Mouse (Mus musculus): ENCODE data around the gene Sorcs2. TPM values are rescaled to one million over a fixed set of nuclear protein-coding genes. Genes with fewer than 3 reads are reported as not detected.

Gene Sorcs2
- polyA plus RNA-seq, 1 experiment from 2014 or later = 16.9 TPM

DNA sequence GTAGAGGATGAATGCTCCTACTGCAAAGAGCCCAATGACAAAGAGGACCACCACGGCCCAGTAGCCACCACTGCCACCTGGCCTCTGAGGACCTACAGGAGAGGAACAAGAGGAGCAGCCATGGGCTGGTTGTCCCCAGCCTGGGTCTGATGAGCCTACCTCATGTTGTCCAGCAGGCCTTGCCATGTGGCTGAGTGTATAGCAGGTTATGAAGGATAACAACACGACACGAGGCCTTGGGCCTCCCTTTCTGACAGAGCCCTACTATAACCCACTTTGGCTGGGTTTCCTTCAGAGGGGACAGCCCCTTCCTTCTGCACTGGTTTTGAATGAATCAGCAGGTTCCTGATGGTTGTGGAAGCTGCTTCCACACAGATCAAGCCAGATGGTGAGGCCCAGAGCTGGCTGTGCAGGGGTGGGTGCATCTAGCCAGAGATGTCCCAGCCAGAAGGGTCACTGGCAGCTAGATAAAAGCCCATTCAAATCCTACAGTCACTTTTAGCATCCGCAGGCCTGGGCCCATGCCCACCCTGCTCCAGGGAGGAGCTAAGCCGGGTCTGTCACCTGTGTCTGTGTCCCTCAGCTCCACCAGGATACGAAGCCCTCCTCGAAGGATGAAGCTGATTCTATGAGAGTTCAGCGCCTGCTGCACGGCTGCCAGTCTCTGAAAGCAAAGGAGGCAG, 373.8 kb downstream of the Sorcs2 start:
- 82% methylated on average over 9 of the region's 9 CpGs for WGBS

GRCm38 (mm10) chr5:36022361-36022760, 375.6 kb downstream of the Sorcs2 start:
- Histone ChIP-seq H3K9me3 (no peaks in the 10 kb centered on the region), H3K4me1 (replicated peaks) (0 out of 2 replicates have a peak, but pooled peaks cover 4% of the 10 kb centered on the region), H3K9ac (replicated peaks) (no peak overlapping the region), H3K4me2 (no peak overlapping the region), H3K4me3 (replicated peaks) (no peak overlapping the region), H3K36me3 (peaks cover 25% of the 10 kb centered on the region), H3K27ac (no peak overlapping the region), H3K27me3 (no peaks in the 10 kb centered on the region)
- no peak for ATAC-seq (ENCODE audit: insufficient number of reproducible peaks, insufficient read depth, low FRiP score, low TSS enrichment, low read depth)
- WGBS = 71% methylated on average over 1 of the region's 1 CpGs

More for the DNA sequence above, 373.8 kb downstream of the Sorcs2 start:
- H3K27me3 ChIP-seq = no peaks in the 10 kb centered on the region
- peaks cover 15% of the 10 kb centered on the region for H3K36me3 ChIP-seq
- H3K4me1 ChIP-seq (replicated peaks) = 0 out of 2 replicates have a peak, but pooled peaks cover 9% of the 10 kb centered on the region
- H3K9me3 ChIP-seq = no peaks in the 10 kb centered on the region
- no peak overlapping the region for H3K27ac ChIP-seq
- H3K4me2 ChIP-seq = no peak overlapping the region
- ATAC-seq (ENCODE audit: insufficient number of reproducible peaks, insufficient read depth, low FRiP score, low TSS enrichment, low read depth) = no peak
- no peak overlapping the region for H3K9ac ChIP-seq (replicated peaks)
- no peak overlapping the region for H3K4me3 ChIP-seq (replicated peaks)

DNA sequence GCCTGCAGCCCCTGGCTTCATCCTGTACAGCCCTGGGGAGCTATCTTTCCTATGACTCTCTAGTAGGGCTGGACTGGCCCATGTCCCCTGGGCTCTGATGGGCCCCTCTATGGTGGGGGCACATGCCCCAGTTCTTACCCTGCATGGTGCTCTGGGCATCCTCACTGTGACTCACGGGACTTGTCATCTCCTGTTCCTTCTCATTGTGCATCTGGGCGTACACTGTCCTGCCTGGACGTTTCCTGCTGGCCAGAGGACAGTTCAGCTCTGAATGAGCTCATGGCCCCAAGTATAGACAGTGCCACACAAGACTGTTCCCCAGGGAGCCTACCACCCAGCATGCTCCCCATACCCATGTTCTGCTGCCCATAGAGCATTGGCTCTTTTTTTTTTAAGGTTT, 376.8 kb downstream of the Sorcs2 start:
- no peak for ATAC-seq (ENCODE audit: insufficient number of reproducible peaks, insufficient read depth, low FRiP score, low TSS enrichment, low read depth)
- no peak overlapping the region for H3K9ac ChIP-seq (replicated peaks)
- H3K27ac ChIP-seq = no peak overlapping the region

DNA sequence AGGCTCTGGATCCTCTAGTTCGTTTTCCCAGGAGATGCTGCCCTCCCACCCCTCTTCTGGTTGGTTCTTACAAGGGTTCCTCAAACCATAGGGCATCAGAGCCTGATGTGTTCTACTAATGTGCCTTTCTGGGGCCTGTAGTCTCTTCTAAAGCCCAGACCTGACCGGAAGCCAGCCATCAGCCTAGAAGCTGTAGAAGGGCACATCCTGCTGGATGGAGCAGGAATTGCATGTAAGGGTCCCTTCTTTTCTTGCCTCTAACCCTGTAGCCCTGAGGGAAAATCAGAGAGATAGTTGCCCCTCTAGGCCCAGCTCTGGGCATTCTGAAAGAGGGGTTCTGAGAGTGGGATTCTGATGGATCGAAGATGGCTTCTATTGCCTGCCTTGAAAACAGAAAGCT, 379.6 kb downstream of the Sorcs2 start:
- H3K9me3 ChIP-seq = no peaks in the 10 kb centered on the region
- 86% methylated on average over 3 of the region's 3 CpGs for WGBS
- no peaks in the 10 kb centered on the region for H3K4me1 ChIP-seq (replicated peaks)
- H3K27ac ChIP-seq = no peak overlapping the region
- no peak for ATAC-seq (ENCODE audit: insufficient number of reproducible peaks, insufficient read depth, low FRiP score, low TSS enrichment, low read depth)
- H3K36me3 ChIP-seq = peaks cover 18% of the 10 kb centered on the region
- H3K4me3 ChIP-seq (replicated peaks) = no peak overlapping the region
- H3K4me2 ChIP-seq = no peak overlapping the region
- no peak overlapping the region for H3K9ac ChIP-seq (replicated peaks)
- no peaks in the 10 kb centered on the region for H3K27me3 ChIP-seq

More for the DNA sequence above, 376.8 kb downstream of the Sorcs2 start:
- no peaks in the 10 kb centered on the region for H3K4me1 ChIP-seq (replicated peaks)
- WGBS = 84% methylated on average over 3 of the region's 3 CpGs
- H3K4me2 ChIP-seq = no peak overlapping the region
- H3K36me3 ChIP-seq = peaks cover 25% of the 10 kb centered on the region
- no peaks in the 10 kb centered on the region for H3K27me3 ChIP-seq
- H3K4me3 ChIP-seq (replicated peaks) = no peak overlapping the region
- no peaks in the 10 kb centered on the region for H3K9me3 ChIP-seq

DNA sequence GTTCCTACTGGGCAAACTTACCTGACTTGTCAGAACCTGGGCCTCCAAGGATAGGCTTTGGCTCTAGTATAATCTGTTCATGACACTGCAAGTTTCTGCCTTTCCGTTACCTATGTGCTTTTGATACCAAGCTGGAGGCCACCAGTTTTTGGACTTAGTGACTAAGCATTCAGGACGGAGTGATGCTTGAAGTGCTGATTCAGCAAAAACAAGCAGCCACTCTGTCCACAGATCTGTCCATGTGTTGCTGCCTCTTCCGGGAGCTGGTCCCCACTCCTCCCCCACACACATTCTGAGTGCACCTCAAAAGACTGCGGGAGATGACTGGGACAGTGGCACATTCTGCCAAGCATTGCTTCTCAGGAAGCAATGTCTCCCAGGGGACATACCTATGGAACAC, 388.5 kb downstream of the Sorcs2 start:
- no peak overlapping the region for H3K9ac ChIP-seq (replicated peaks)
- no peaks in the 10 kb centered on the region for H3K9me3 ChIP-seq
- no peak overlapping the region for H3K4me3 ChIP-seq (replicated peaks)
- no peak overlapping the region for H3K4me2 ChIP-seq
- WGBS = 84% methylated on average over 4 of the region's 4 CpGs
- H3K27me3 ChIP-seq = no peaks in the 10 kb centered on the region
- no peaks in the 10 kb centered on the region for H3K36me3 ChIP-seq
- 0 out of 2 replicates have a peak, but pooled peaks cover 6% of the 10 kb centered on the region for H3K4me1 ChIP-seq (replicated peaks)
- no peak overlapping the region for H3K27ac ChIP-seq
- ATAC-seq (ENCODE audit: insufficient number of reproducible peaks, insufficient read depth, low FRiP score, low TSS enrichment, low read depth) = no peak

- ATAC-seq (ENCODE audit: insufficient number of reproducible peaks, insufficient read depth, low FRiP score, low TSS enrichment, low read depth) = no peak
- Histone ChIP-seq H3K4me2 (no peak overlapping the region), H3K36me3 (peaks cover 11% of the 10 kb centered on the region), H3K9ac (replicated peaks) (no peak overlapping the region), H3K9me3 (no peaks in the 10 kb centered on the region), H3K4me3 (replicated peaks) (no peak overlapping the region), H3K4me1 (replicated peaks) (0 out of 2 replicates have a peak, but pooled peaks cover 6% of the 10 kb centered on the region), H3K27me3 (no peaks in the 10 kb centered on the region), H3K27ac (no peak overlapping the region)
- WGBS = 79% methylated on average over 10 of the region's 10 CpGs
Measured at GRCm38 (mm10) chr5:36007649-36008048, 390.3 kb downstream of the Sorcs2 start.

DNA sequence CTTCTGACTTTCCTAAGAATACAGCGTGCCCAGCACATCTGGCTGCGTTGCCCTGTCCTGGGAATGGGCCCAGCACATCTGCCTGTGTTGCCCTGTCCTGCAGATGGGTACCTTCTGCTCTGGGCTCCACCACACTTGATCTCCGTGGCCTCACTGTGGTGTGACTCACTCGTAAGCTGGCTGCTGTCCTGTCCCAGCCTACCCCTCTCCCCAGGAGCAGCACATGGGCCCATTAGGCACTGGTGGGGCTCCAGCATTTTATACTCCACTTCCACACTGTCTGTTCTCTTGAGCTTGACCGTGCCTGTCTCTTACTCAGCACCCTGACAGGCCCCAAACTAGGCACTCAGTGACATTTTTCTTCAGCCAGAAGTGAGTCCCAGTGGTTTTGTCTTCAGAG, 391.4 kb downstream of the Sorcs2 start:
- Histone ChIP-seq H3K9ac (replicated peaks) (no peak overlapping the region), H3K36me3 (peaks cover 22% of the 10 kb centered on the region), H3K9me3 (no peaks in the 10 kb centered on the region), H3K4me3 (replicated peaks) (no peak overlapping the region), H3K27me3 (no peaks in the 10 kb centered on the region), H3K4me2 (no peak overlapping the region), H3K27ac (no peak overlapping the region), H3K4me1 (replicated peaks) (0 out of 2 replicates have a peak, but pooled peaks cover 6% of the 10 kb centered on the region)
- no peak for ATAC-seq (ENCODE audit: insufficient number of reproducible peaks, insufficient read depth, low FRiP score, low TSS enrichment, low read depth)
- WGBS = 71% methylated on average over 5 of the region's 5 CpGs

- no peak overlapping the region for H3K27ac ChIP-seq
- 71% methylated on average over 8 of the region's 8 CpGs for WGBS
- H3K9ac ChIP-seq (replicated peaks) = no peak overlapping the region
- H3K4me2 ChIP-seq = no peak overlapping the region
- H3K4me1 ChIP-seq (replicated peaks) = 0 out of 2 replicates have a peak, but pooled peaks cover 6% of the 10 kb centered on the region
- no peaks in the 10 kb centered on the region for H3K9me3 ChIP-seq
- H3K36me3 ChIP-seq = peaks cover 27% of the 10 kb centered on the region
- ATAC-seq (ENCODE audit: insufficient number of reproducible peaks, insufficient read depth, low FRiP score, low TSS enrichment, low read depth) = no peak
- H3K4me3 ChIP-seq (replicated peaks) = no peak overlapping the region
- H3K27me3 ChIP-seq = no peaks in the 10 kb centered on the region
Measured at GRCm38 (mm10) chr5:36006106-36006505, 391.8 kb downstream of the Sorcs2 start.

DNA sequence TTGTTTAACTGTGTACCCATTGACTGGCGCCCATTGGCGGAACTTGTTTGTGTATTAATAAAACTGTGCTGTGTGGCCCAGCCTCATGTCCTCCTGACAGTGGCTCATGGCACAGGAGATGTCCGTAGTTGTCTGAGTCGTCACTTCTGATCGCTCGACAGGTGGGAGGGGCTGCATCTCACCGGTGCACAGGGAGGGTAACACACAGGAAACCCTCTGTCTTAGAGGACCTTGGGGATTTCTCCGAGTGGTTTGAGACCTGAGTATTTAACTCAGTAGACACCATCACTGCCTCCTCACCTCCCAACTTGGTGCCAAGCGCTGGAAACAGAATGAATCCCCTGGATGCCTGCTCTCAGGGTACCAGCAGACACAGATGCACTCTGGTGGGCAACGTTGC, 394.1 kb downstream of the Sorcs2 start:
- H3K9me3 ChIP-seq = no peaks in the 10 kb centered on the region
- H3K4me1 ChIP-seq (replicated peaks) = 0 out of 2 replicates have a peak, but pooled peaks cover 6% of the 10 kb centered on the region
- H3K4me2 ChIP-seq = no peak overlapping the region
- H3K27ac ChIP-seq = no peak overlapping the region
- 87% methylated on average over 10 of the region's 10 CpGs for WGBS
- H3K4me3 ChIP-seq (replicated peaks) = no peak overlapping the region
- no peak for ATAC-seq (ENCODE audit: insufficient number of reproducible peaks, insufficient read depth, low FRiP score, low TSS enrichment, low read depth)
- H3K9ac ChIP-seq (replicated peaks) = no peak overlapping the region
- peaks cover 49% of the 10 kb centered on the region for H3K36me3 ChIP-seq
- no peaks in the 10 kb centered on the region for H3K27me3 ChIP-seq

DNA sequence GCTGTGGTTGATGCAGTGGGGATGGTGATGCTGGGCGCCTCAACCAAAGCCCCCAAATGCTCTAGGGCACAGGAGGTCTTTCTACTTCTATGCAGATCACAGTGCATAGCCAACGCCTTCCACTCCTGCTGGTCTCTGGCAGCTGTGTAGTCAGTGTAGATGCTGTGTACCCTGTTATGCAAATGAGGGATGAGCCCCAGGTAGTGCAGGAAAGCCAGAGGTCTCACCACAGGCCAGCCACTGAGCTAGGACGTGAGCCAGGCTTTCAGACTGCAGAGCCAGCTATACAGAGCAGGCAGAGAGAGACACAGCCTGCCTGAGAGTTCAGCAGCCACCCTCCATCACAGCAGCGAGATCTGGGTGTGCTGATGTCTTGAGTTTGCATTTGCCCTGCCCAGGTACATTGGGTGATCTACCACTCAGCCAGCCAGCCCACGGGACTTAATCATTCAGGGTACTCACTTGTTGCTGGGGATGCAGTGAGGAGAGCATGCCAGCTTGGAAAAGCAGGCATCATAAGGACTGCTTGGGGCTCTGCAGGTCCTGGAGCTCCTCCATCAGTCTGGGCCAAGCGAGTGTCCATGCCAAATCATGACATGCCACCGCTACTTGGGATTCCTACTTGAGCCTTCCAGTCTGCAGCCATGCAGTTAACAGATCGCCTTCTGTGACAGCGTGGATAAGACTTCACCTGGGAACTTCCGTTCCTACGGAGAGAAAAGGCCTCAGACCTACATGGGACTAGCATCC, 407.8 kb downstream of the Sorcs2 start:
- Histone ChIP-seq H3K4me2 (no peak overlapping the region), H3K4me3 (replicated peaks) (no peak overlapping the region), H3K4me1 (replicated peaks) (no peaks in the 10 kb centered on the region), H3K36me3 (peaks cover 79% of the 10 kb centered on the region), H3K9me3 (no peaks in the 10 kb centered on the region), H3K27ac (no peak overlapping the region), H3K9ac (replicated peaks) (no peak overlapping the region), H3K27me3 (no peaks in the 10 kb centered on the region)
- no peak for ATAC-seq (ENCODE audit: insufficient number of reproducible peaks, insufficient read depth, low FRiP score, low TSS enrichment, low read depth)
- 86% methylated on average over 11 of the region's 11 CpGs for WGBS

- Histone ChIP-seq H3K9ac (replicated peaks) (no peak overlapping the region), H3K27me3 (no peaks in the 10 kb centered on the region), H3K4me2 (no peak overlapping the region), H3K36me3 (peaks cover 80% of the 10 kb centered on the region), H3K9me3 (no peaks in the 10 kb centered on the region), H3K27ac (no peak overlapping the region), H3K4me1 (replicated peaks) (no peaks in the 10 kb centered on the region), H3K4me3 (replicated peaks) (no peak overlapping the region)
- no peak for ATAC-seq (ENCODE audit: insufficient number of reproducible peaks, insufficient read depth, low FRiP score, low TSS enrichment, low read depth)
- 88% methylated on average over 6 of the region's 6 CpGs for WGBS
Measured at GRCm38 (mm10) chr5:35989506-35989905, 408.4 kb downstream of the Sorcs2 start.
